15 mouse cellular contexts compared by ENCODE assay signal in genomic region chr13:29768104-29768503, GRCm38 (mm10).
"Had no signal": no experiment of that assay in that cellular context is flagged by ENCODE, and none has a peak within 500 bp of the region (broad histone marks: within the 10 kb centered on the region; RNA-seq: fewer than 3 reads in every experiment).

No protein-coding gene starts in this region.

- H3K4me2 ChIP-seq: limb, embryonic 13.5 days; midbrain, embryonic 12.5 days; stomach, embryonic 15.5 days had no signal

- ATAC-seq: lung, postnatal 0 days; midbrain, embryonic 16.5 days had no signal

- H3K9ac ChIP-seq: limb, embryonic 13.5 days; liver, embryonic 14.5 days; midbrain, embryonic 12.5 days; stomach, embryonic 15.5 days had no signal

- H3K4me3 ChIP-seq: layer of hippocampus, adult 2 months; limb, embryonic 13.5 days; midbrain, embryonic 12.5 days; stomach, embryonic 15.5 days had no signal

- DNase-seq: kidney, adult 11 months; kidney, postnatal 10 days; kidney, postnatal 4 days; left cerebral cortex, postnatal 4 days; lung, adult 2 months; lung, postnatal 4 days; right cerebral cortex, postnatal 4 days; spleen, adult 18-20 months had no signal

- H3K27me3 ChIP-seq: limb, embryonic 13.5 days; midbrain, embryonic 12.5 days; stomach, embryonic 15.5 days had no signal

- H3K36me3 ChIP-seq: limb, embryonic 13.5 days; midbrain, embryonic 12.5 days; stomach, embryonic 15.5 days had no signal

- H3K9me3 ChIP-seq: limb, embryonic 13.5 days; midbrain, embryonic 12.5 days; stomach, embryonic 15.5 days had no signal

- H3K27ac ChIP-seq: layer of hippocampus, adult 2 months; limb, embryonic 13.5 days; liver, embryonic 14.5 days; midbrain, embryonic 12.5 days had no signal
